Mouse (Mus musculus): Measurements from ENCODE around the gene Hapln4. TPM values are rescaled to one million over a fixed set of nuclear protein-coding genes. Genes with fewer than 3 reads are reported as not detected.

Gene Hapln4
- polyA plus RNA-seq, 1 experiment from 2014 or later = 0.12 TPM

Small RNAs within 50 kb of the gene (microRNA-seq; reads per million reads assigned to microRNA genes)
- not detected for gene Mir7066

Other genes starting within 250 kb of the Hapln4 start
- gene Cilp2, start 195.8 kb upstream of the Hapln4 start, polyA plus RNA-seq (2016; fragmentation: Nextera tagmentation; extraction: Ambion mirVana) = 0.14 and 0.33 TPM in 2 replicates
- 3.8 and 4.5 TPM in 2 replicates for gene Tssk6, start 181.3 kb upstream of the Hapln4 start, polyA plus RNA-seq (2016; fragmentation: Nextera tagmentation; extraction: Ambion mirVana)
- 121 and 122 TPM in 2 replicates for gene Ndufa13, start 180.9 kb upstream of the Hapln4 start, polyA plus RNA-seq (2016; fragmentation: Nextera tagmentation; extraction: Ambion mirVana)
- gene Yjefn3, start 180.7 kb upstream of the Hapln4 start, polyA plus RNA-seq (2016; fragmentation: Nextera tagmentation; extraction: Ambion mirVana) = 0.74 and 0.86 TPM in 2 replicates
- gene Gatad2a, start 87.1 kb upstream of the Hapln4 start, polyA plus RNA-seq (2016; fragmentation: Nextera tagmentation; extraction: Ambion mirVana) = 60.2 and 62.6 TPM in 2 replicates
- 35.4 and 36.2 TPM in 2 replicates for gene Mau2, start 40.7 kb upstream of the Hapln4 start, polyA plus RNA-seq (2016; fragmentation: Nextera tagmentation; extraction: Ambion mirVana)
- gene Sugp1, start 40.6 kb upstream of the Hapln4 start, polyA plus RNA-seq (2016; fragmentation: Nextera tagmentation; extraction: Ambion mirVana) = 25.1 and 26.2 TPM in 2 replicates
- gene Tm6sf2, start 10.5 kb upstream of the Hapln4 start, polyA plus RNA-seq (2016; fragmentation: Nextera tagmentation; extraction: Ambion mirVana) = 0.68 and 0.74 TPM in 2 replicates
- not detected in 2 replicates for gene Ncan, start 37.4 kb downstream of the Hapln4 start, polyA plus RNA-seq (2016; fragmentation: Nextera tagmentation; extraction: Ambion mirVana)
- gene Nr2c2ap, start 47.9 kb downstream of the Hapln4 start, polyA plus RNA-seq (2016; fragmentation: Nextera tagmentation; extraction: Ambion mirVana) = 30.9 and 33.0 TPM in 2 replicates
- 9.6 and 9.8 TPM in 2 replicates for gene Rfxank, start 55.7 kb downstream of the Hapln4 start, polyA plus RNA-seq (2016; fragmentation: Nextera tagmentation; extraction: Ambion mirVana)
- 25.1 and 28.8 TPM in 2 replicates for gene Borcs8, start 56.0 kb downstream of the Hapln4 start, polyA plus RNA-seq (2016; fragmentation: Nextera tagmentation; extraction: Ambion mirVana)
- gene Mef2b, start 56.3 kb downstream of the Hapln4 start, polyA plus RNA-seq (2016; fragmentation: Nextera tagmentation; extraction: Ambion mirVana) = 0.23 and 0.36 TPM in 2 replicates
- 37.7 and 39.4 TPM in 2 replicates for gene Tmem161a, start 88.9 kb downstream of the Hapln4 start, polyA plus RNA-seq (2016; fragmentation: Nextera tagmentation; extraction: Ambion mirVana)
- 6.6 and 8.5 TPM in 2 replicates for gene Slc25a42, start 128.8 kb downstream of the Hapln4 start, polyA plus RNA-seq (2016; fragmentation: Nextera tagmentation; extraction: Ambion mirVana)
- gene Sugp2, start 150.8 kb downstream of the Hapln4 start, polyA plus RNA-seq (2016; fragmentation: Nextera tagmentation; extraction: Ambion mirVana) = 24.4 and 24.7 TPM in 2 replicates
- 23.9 and 24.8 TPM in 2 replicates for gene Armc6, start 151.0 kb downstream of the Hapln4 start, polyA plus RNA-seq (2016; fragmentation: Nextera tagmentation; extraction: Ambion mirVana)
- 19.6 and 21.4 TPM in 2 replicates for gene Homer3, start 199.4 kb downstream of the Hapln4 start, polyA plus RNA-seq (2016; fragmentation: Nextera tagmentation; extraction: Ambion mirVana)
- gene Ddx49, start 219.0 kb downstream of the Hapln4 start, polyA plus RNA-seq (2016; fragmentation: Nextera tagmentation; extraction: Ambion mirVana) = 37.0 and 40.0 TPM in 2 replicates
- gene Cope, start 219.1 kb downstream of the Hapln4 start, polyA plus RNA-seq (2016; fragmentation: Nextera tagmentation; extraction: Ambion mirVana) = 205 and 212 TPM in 2 replicates
- gene Cers1, start 232.3 kb downstream of the Hapln4 start, polyA plus RNA-seq (2016; fragmentation: Nextera tagmentation; extraction: Ambion mirVana) = 0.45 and 0.63 TPM in 2 replicates
- gene Gdf1, start 246.4 kb downstream of the Hapln4 start, polyA plus RNA-seq (2016; fragmentation: Nextera tagmentation; extraction: Ambion mirVana) = 1.0 and 1.5 TPM in 2 replicates

All from liver, embryonic 12.5 days (tissue).